Mouse (Mus musculus) right cerebral cortex, adult 2 months (tissue): ENCODE measurements around the gene Pax8.

Source experiments
- DNase-seq, 2 experiments: peaks; one replicate each; pipeline ENCODE4 v3.0.0; 2021 to 2022; ENCODE audit warnings: low spot score in 2 of 2

Gene Pax8

DNA sequence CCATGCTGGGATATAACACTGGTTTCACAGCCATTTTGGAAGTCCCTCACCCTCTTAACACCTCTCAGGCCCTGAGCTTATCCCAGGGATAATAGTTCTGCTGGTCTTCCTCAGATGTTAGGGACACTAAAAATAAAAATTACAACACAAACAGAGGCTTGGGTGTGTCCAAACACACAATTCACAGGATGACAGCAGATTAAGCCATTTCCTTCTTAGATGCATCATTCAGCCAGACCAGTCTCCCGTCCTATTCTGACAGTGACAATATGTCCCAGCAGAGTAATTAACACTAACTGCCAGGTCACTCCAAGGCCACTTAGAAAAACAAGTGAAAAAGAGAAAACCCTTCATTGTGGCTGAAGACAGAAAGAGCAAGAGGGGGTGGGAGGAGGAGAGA is 8.2 kb downstream of the Pax8 start:
- DNase-seq = no peak

DNA sequence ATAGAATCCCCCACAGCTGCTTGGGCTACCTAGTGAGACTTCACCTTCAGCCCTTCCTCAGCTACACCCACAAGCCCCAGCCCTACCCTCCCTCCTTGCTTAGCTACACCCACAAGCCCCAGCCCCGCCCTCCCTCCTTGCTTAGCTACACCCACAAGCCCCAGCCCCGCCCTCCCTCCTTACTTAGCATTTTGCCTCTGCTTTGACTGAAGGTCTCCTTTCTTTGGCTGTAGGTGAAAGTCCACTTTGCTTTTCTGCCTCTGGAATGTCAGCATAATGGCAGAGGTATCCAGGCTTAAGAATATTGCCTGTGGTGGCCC is 14.6 kb downstream of the Pax8 start:
- DNase-seq = no peak

- DNase-seq = no peak
Observed at GRCm38 (mm10) chr2:24460112-24460807, 15.1 kb downstream of the Pax8 start.

GRCm38 (mm10) chr2:24456841-24457240 is 18.6 kb downstream of the Pax8 start:
- DNase-seq = no peak

- DNase-seq = no peak
Observed at GRCm38 (mm10) chr2:24455057-24455855, 20.1 kb downstream of the Pax8 start.

- DNase-seq = no peak
Observed at GRCm38 (mm10) chr2:24454429-24455011, 20.9 kb downstream of the Pax8 start.

GRCm38 (mm10) chr2:24453206-24453605 is 22.2 kb downstream of the Pax8 start:
- no peak for DNase-seq

- DNase-seq = no peak
Observed at GRCm38 (mm10) chr2:24449111-24449510, 26.3 kb downstream of the Pax8 start.

GRCm38 (mm10) chr2:24443256-24443790 is 32.1 kb downstream of the Pax8 start:
- no peak for DNase-seq

GRCm38 (mm10) chr2:24442303-24442925 is 33.0 kb downstream of the Pax8 start:
- no peak for DNase-seq

GRCm38 (mm10) chr2:24441899-24442298 is 33.5 kb downstream of the Pax8 start:
- no peak for DNase-seq

DNA sequence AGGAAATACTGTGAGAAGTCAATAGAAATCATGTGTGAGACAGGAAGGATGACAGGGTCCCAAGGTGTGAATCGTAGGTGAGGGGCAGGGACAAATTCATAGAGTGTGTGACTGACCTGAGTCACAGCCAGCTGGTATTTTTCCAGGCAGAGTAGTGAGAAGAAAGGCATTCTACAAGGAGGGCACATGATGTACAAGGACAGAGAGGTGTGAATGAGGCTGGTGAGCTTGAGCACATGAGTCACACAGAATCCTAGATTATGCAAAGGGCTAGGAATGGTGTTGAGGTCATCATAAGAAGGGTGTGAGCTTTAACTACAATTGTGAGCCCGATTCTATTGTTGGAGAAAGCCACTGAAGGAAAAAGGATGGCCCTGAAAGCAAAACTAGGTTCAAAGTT is 35.3 kb downstream of the Pax8 start:
- DNase-seq = no peak

DNA sequence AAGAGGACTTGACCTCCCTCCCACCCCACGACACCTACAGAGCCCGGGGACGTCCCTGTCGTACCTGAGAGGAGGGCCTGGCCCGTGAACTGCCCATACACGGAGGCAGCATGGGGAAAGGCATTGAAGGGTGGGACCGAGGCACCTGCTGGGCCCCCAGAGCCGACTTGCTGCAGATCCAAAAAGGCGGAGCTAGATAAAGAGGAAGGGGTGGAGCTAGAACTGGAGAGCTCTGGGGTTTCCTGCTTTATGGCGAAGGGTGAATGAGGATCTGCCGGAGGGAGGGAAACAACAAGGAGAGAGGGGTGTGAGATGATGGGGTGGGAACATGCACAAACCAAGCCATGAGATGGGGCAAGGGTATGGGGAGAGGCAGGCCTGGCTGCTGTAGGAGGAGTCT is 39.7 kb downstream of the Pax8 start:
- no peak for DNase-seq

- DNase-seq = no peak
Observed at GRCm38 (mm10) chr2:24434670-24435069, 40.7 kb downstream of the Pax8 start.

- DNase-seq = no peak
Observed at GRCm38 (mm10) chr2:24429806-24430205, 45.6 kb downstream of the Pax8 start.

DNA sequence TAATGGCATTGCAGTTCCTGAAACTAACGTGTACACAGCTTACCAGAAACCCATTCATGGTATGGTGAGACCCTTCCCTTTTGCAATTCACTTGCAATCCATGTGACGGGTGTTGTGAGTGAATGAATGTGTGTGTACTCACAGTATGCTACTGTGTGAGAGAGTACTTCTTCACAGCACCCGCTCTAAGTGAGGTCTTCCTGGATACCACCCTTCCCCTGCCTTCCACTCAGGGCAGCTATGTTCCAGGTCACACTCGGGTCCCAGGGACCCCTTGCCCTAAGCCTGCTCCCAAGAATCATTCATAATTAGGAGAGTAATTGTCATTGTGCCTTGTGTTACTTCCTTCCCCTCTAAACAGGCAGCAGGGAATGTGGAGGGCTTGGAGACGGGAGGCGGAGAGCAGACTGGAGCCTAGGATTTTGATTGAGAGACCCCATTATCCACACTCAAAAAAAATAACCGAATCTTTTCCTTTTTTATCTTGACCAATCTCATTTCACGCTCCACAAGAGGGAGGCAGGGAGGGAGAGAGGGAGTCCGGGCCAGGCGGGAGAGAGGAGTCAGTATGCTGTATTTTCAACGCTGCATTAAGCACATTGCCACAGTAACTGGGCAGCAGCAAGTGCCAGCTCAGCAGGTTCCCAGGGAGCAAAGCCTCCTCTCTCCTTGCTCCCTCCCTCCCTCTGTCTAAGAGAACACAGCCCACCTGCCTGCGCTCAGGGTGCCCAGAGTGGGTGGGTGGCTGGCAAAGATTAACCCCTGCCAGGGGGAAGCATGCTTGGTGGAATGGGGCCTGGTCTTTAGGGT is 47.3 kb downstream of the Pax8 start:
- DNase-seq = no peak

- DNase-seq = no peak
Observed at GRCm38 (mm10) chr2:24425630-24426029, 49.8 kb downstream of the Pax8 start.

GRCm38 (mm10) chr2:24422815-24423214 is 52.6 kb downstream of the Pax8 start:
- DNase-seq = no peak

- DNase-seq = no peak
Observed at GRCm38 (mm10) chr2:24421211-24421863, 54.1 kb downstream of the Pax8 start.

GRCm38 (mm10) chr2:24417564-24417963 is 57.8 kb downstream of the Pax8 start:
- DNase-seq = no peak

- no peak for DNase-seq
Observed at GRCm38 (mm10) chr2:24417106-24417505, 58.3 kb downstream of the Pax8 start.
